In the genomic region with DNA sequence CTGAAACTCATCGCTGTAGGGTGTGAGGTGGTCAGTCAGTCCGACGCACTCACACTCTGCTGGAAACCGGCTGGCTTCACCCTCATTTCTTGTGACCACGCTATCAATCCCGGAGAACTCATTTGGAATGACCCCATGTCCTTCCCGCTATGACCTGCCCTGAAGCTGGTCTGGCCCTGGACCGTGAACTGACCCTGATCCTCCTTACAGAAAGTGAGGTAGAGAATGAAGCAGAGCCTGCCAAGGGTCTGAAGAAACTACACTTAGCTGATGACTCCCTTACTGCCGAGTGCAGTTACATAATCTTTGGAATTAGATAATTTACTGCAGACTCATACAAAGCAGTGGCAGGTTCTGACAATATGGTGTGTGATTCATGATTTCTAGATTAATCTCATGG, we compare ENCODE assay signal across 23 mouse cellular contexts. TPM values are rescaled to one million over a fixed set of nuclear protein-coding genes. Genes with fewer than 3 reads are reported as not detected.
DNase-seq lines count a peak whose midpoint lies in the region; ATAC-seq and TF ChIP-seq lines count a peak whose summit lies in the region.
"Had no signal": no experiment of that assay in that cellular context is flagged by ENCODE, and none has a peak within 500 bp of the region (broad histone marks: within the 10 kb centered on the region; RNA-seq: fewer than 3 reads in every experiment).

No protein-coding gene starts in this region.

- no peaks in the 10 kb centered on the region for H3K27me3 ChIP-seq in kidney, embryonic 14.5 days (ENCODE audit: control insufficient read depth, insufficient read depth, low read length)
- no peaks in the 10 kb centered on the region for H3K27me3 ChIP-seq in intestine, embryonic 16.5 days (replicated peaks; ENCODE audit: control insufficient read depth, insufficient read depth, low read length)
- H3K27me3 ChIP-seq in stomach, postnatal 0 days (ENCODE audit: control insufficient read depth, insufficient read depth, low read length), result no peaks in the 10 kb centered on the region
- H3K27me3 ChIP-seq in midbrain, embryonic 11.5 days (ENCODE audit: control insufficient read depth, insufficient read depth, low read length), result no peaks in the 10 kb centered on the region; the same call in 1 of the 2 replicates
- H3K27me3 ChIP-seq: embryonic facial prominence, embryonic 15.5 days; heart, embryonic 12.5 days; hindbrain, embryonic 13.5 days; neural tube, embryonic 12.5 days had no signal

- peak overlapping the region; percentile 2; the same call in 1 of the 2 replicates for H3K9ac ChIP-seq in kidney, embryonic 14.5 days (ENCODE audit: low read depth, low read length)
- H3K9ac ChIP-seq in intestine, embryonic 16.5 days (ENCODE audit: low read depth, low read length), result peak overlapping the region; percentile 35; the same call in 1 of the 2 replicates
- H3K9ac ChIP-seq in stomach, postnatal 0 days (ENCODE audit: low read length), result no peak overlapping the region
- no peak overlapping the region for H3K9ac ChIP-seq in midbrain, embryonic 11.5 days (ENCODE audit: low read length)
- H3K9ac ChIP-seq: embryonic facial prominence, embryonic 15.5 days; heart, embryonic 12.5 days; hindbrain, embryonic 13.5 days; midbrain, embryonic 12.5 days; neural tube, embryonic 12.5 days had no signal

- DNase-seq in adrenal gland, adult 2 months, result peak; percentile 57
- DNase-seq in adrenal gland, postnatal 10 days, result no peak
- no peak for DNase-seq in kidney, postnatal 10 days
- DNase-seq in stomach, postnatal 0 days (ENCODE audit: low spot score), result no peak
- DNase-seq in midbrain, embryonic 11.5 days (ENCODE audit: low spot score, missing footprints), result no peak
- DNase-seq: cerebellum, adult 11-12 months; cerebellum, postnatal 36 days; gastrocnemius, adult 2 months; lung, adult 18-20 months; right cerebral cortex, postnatal 4 days; thymus, postnatal 25 days had no signal

- H3K36me3 ChIP-seq in kidney, embryonic 14.5 days (ENCODE audit: control insufficient read depth, insufficient read depth, low read length), result peaks cover 50% of the 10 kb centered on the region
- H3K36me3 ChIP-seq in intestine, embryonic 16.5 days (ENCODE audit: control insufficient read depth, insufficient read depth, low read length), result peaks cover 9% of the 10 kb centered on the region
- H3K36me3 ChIP-seq in stomach, postnatal 0 days (ENCODE audit: control insufficient read depth, insufficient read depth, low read length), result peaks cover 5% of the 10 kb centered on the region
- H3K36me3 ChIP-seq in midbrain, embryonic 11.5 days (ENCODE audit: control insufficient read depth, insufficient read depth, low read length), result no peaks in the 10 kb centered on the region
- H3K36me3 ChIP-seq: embryonic facial prominence, embryonic 15.5 days; limb, embryonic 10.5 days; midbrain, embryonic 12.5 days had no signal

- TF ChIP-seq EP300 in stomach, postnatal 0 days (optimal IDR thresholded peaks at IDR 0.05), result no peak

- peaks cover 15% of the 10 kb centered on the region for H3K4me1 ChIP-seq in kidney, embryonic 14.5 days (ENCODE audit: control insufficient read depth, insufficient read depth, low read length)
- H3K4me1 ChIP-seq in intestine, embryonic 16.5 days (ENCODE audit: control insufficient read depth, insufficient read depth, low read length), result peaks cover 40% of the 10 kb centered on the region
- H3K4me1 ChIP-seq in stomach, postnatal 0 days (replicated peaks; ENCODE audit: control insufficient read depth, insufficient read depth), result no peaks in the 10 kb centered on the region
- peaks cover 7% of the 10 kb centered on the region; the same call in 1 of the 2 replicates for H3K4me1 ChIP-seq in midbrain, embryonic 11.5 days (ENCODE audit: control insufficient read depth, insufficient read depth, low read length)

- TF ChIP-seq CTCF in stomach, postnatal 0 days (IDR thresholded peaks at IDR 0.05; ENCODE audit: low read depth), result no peak

- WGBS in kidney, embryonic 14.5 days, result 60% methylated on average over 9 of the region's 9 CpGs
- WGBS in intestine, embryonic 16.5 days, result 78% methylated on average over 9 of the region's 9 CpGs
- 76% methylated on average over 9 of the region's 9 CpGs for WGBS in stomach, postnatal 0 days
- 92% methylated on average over 9 of the region's 9 CpGs for WGBS in midbrain, embryonic 11.5 days

- H3K27ac ChIP-seq in kidney, embryonic 14.5 days (ENCODE audit: low read depth, low read length), result no peak overlapping the region
- H3K27ac ChIP-seq in intestine, embryonic 16.5 days (ENCODE audit: low read length), result peak overlapping the region; percentile 95
- 0 out of 2 replicates have a peak overlapping the region, but pooled peaks have one; percentile 13 for H3K27ac ChIP-seq in stomach, postnatal 0 days (replicated peaks)
- H3K27ac ChIP-seq in midbrain, embryonic 11.5 days (ENCODE audit: low read depth, low read length), result no peak overlapping the region
- H3K27ac ChIP-seq: embryonic facial prominence, embryonic 15.5 days; gastrocnemius, adult 2 months; hindbrain, embryonic 13.5 days; limb, embryonic 10.5 days; macrophage; midbrain, embryonic 12.5 days; neural tube, embryonic 12.5 days had no signal

- H3K9me3 ChIP-seq in kidney, embryonic 14.5 days (ENCODE audit: control insufficient read depth, low read length), result no peaks in the 10 kb centered on the region
- no peaks in the 10 kb centered on the region for H3K9me3 ChIP-seq in intestine, embryonic 16.5 days (ENCODE audit: control insufficient read depth, low read length)
- H3K9me3 ChIP-seq in stomach, postnatal 0 days (ENCODE audit: control insufficient read depth, low read length), result no peaks in the 10 kb centered on the region
- H3K9me3 ChIP-seq in midbrain, embryonic 11.5 days (ENCODE audit: control insufficient read depth, low read length), result no peaks in the 10 kb centered on the region
- H3K9me3 ChIP-seq: embryonic facial prominence, embryonic 15.5 days; G1E; heart, embryonic 12.5 days; hindbrain, embryonic 13.5 days; limb, embryonic 10.5 days; midbrain, embryonic 12.5 days; neural tube, embryonic 12.5 days had no signal

- no peak overlapping the region for H3K4me2 ChIP-seq in kidney, embryonic 14.5 days (replicated peaks; ENCODE audit: low read depth, low read length)
- no peak overlapping the region for H3K4me2 ChIP-seq in intestine, embryonic 16.5 days (ENCODE audit: low read depth, low read length)
- H3K4me2 ChIP-seq in stomach, postnatal 0 days (replicated peaks; ENCODE audit: low read depth), result no peak overlapping the region
- no peak overlapping the region for H3K4me2 ChIP-seq in midbrain, embryonic 11.5 days
- H3K4me2 ChIP-seq: embryonic facial prominence, embryonic 15.5 days; heart, embryonic 12.5 days; hindbrain, embryonic 13.5 days; midbrain, embryonic 12.5 days; neural tube, embryonic 12.5 days had no signal

- H3K4me3 ChIP-seq in kidney, embryonic 14.5 days (ENCODE audit: low read length), result no peak overlapping the region
- no peak overlapping the region for H3K4me3 ChIP-seq in intestine, embryonic 16.5 days (ENCODE audit: low read length)
- H3K4me3 ChIP-seq in stomach, postnatal 0 days (ENCODE audit: low read depth, low read length), result no peak overlapping the region
- H3K4me3 ChIP-seq in midbrain, embryonic 11.5 days (ENCODE audit: low read depth, low read length), result no peak overlapping the region
- H3K4me3 ChIP-seq: embryonic facial prominence, embryonic 15.5 days; gastrocnemius, adult 2 months; heart, embryonic 12.5 days; hindbrain, embryonic 13.5 days; limb, embryonic 10.5 days; midbrain, embryonic 12.5 days; neural tube, embryonic 12.5 days had no signal

- no peak for ATAC-seq in kidney, embryonic 14.5 days (ENCODE audit: low FRiP score, low TSS enrichment)
- ATAC-seq in intestine, embryonic 16.5 days, result peak; percentile 1; the same call in 1 of the 2 replicates
- no peak for ATAC-seq in stomach, postnatal 0 days (ENCODE audit: low FRiP score, low TSS enrichment)
- ATAC-seq in midbrain, embryonic 11.5 days (ENCODE audit: low FRiP score), result no peak
- ATAC-seq: CD4-positive, CD25-positive, alpha-beta regulatory T cell, adult 4 months; inflammation-experienced regulatory T-cells, adult 6 months had no signal

RNA-seq across cellular contexts. Expression of a gene that starts 27.4 kb away (rescaled TPM):
- total RNA-seq in adrenal gland, adult 2 months (2021), result 10 to 100 TPM; 23.2 to 27.3 TPM
- polyA plus RNA-seq in adrenal gland, adult 2 months (2012; rRNA removed), result 5.6 and 6.2 TPM in 2 replicates
- total RNA-seq in adrenal gland, postnatal 10 days (2021), result 10 to 100 TPM; 18.2 to 21.2 TPM
- polyA plus RNA-seq in kidney, embryonic 14.5 days (2014; fragmentation: Nextera tagmentation; extraction: Ambion mirVana), result 96.7 and 158 TPM in 2 replicates
- 281 and 319 TPM in 2 replicates for polyA plus RNA-seq in intestine, embryonic 16.5 days (2015; fragmentation: Nextera tagmentation; extraction: Ambion mirVana)
- polyA plus RNA-seq in stomach, postnatal 0 days (2015; fragmentation: Nextera tagmentation; extraction: Ambion mirVana), result 289 and 299 TPM in 2 replicates
- polyA plus RNA-seq in midbrain, embryonic 11.5 days (2014; fragmentation: Nextera tagmentation; extraction: Ambion mirVana), result 47.0 and 51.0 TPM in 2 replicates

Comparison
In these comparisons a context has a peak if more than half of its experiments do, and no peak if none do; other contexts are left out.
1. H3K27ac ChIP-seq: peak in intestine, embryonic 16.5 days (single experiment) and stomach, postnatal 0 days (single experiment); none in kidney, embryonic 14.5 days (single experiment) and midbrain, embryonic 11.5 days (single experiment).
2. H3K9ac ChIP-seq: peak in kidney, embryonic 14.5 days (single experiment) and intestine, embryonic 16.5 days (single experiment); none in stomach, postnatal 0 days (single experiment) and midbrain, embryonic 11.5 days (single experiment).